Mouse (Mus musculus) hindbrain, embryonic 11.5 days (tissue): ENCODE measurements at regions not wholly inside any gene's neighbourhood (a gene's known extent, or its start where the extent isn't known, plus 50 kb on each side); places are given as distances from the start of the nearest gene placed in this dataset.

Experiments
- ATAC-seq: fragments of 200-750 bp; cut with Nextera tagmentation; 2 replicates; pipeline ENCODE4 v1.8.0; 2017; ENCODE audit warnings: mild to moderate bottlenecking, moderate TSS enrichment, moderate library complexity; ENCODE audit not compliant: low FRiP score
- DNase-seq: peaks from one replicate; pipeline ENCODE4 v3.0.0-alpha.2; 2015; ENCODE audit warnings: low spot score
- H3K27ac ChIP-seq: fragments of 300-500 bp; sonication (generic); 2 replicates; pipeline ENCODE4 v1.5.1; 2014; ENCODE audit warnings: mild to moderate bottlenecking, low read depth, low read length
- H3K27me3 ChIP-seq: fragments of 300-500 bp; sonication (generic); 2 replicates; pipeline ENCODE4 v1.6.1; 2014; ENCODE audit warnings: mild to moderate bottlenecking, low read length, moderate library complexity, mixed read lengths; ENCODE audit not compliant: control insufficient read depth, insufficient read depth
- H3K36me3 ChIP-seq: fragments of 300-500 bp; sonication (generic); 2 replicates; pipeline ENCODE4 v1.6.1; 2014; ENCODE audit warnings: mild to moderate bottlenecking, low read length, moderate library complexity, mixed read lengths; ENCODE audit not compliant: control insufficient read depth, insufficient read depth
- H3K4me1 ChIP-seq: fragments of 300-500 bp; sonication (generic); replicated peaks from 2 replicates; pipeline ENCODE4 v1.6.1; 2014; ENCODE audit warnings: low read length, mixed read lengths; ENCODE audit not compliant: control insufficient read depth, insufficient read depth
- H3K4me2 ChIP-seq: fragments of 300-500 bp; sonication (generic); replicated peaks from 2 replicates; pipeline ENCODE4 v1.6.1; 2014; ENCODE audit warnings: mild to moderate bottlenecking, low read depth, low read length
- H3K4me3 ChIP-seq: fragments of 300-500 bp; sonication (generic); 2 replicates; pipeline ENCODE4 v1.5.1; 2014; ENCODE audit warnings: low read depth, low read length
- H3K9ac ChIP-seq: fragments of 300-500 bp; sonication (generic); 2 replicates; pipeline ENCODE4 v1.6.1; 2014; ENCODE audit warnings: low read depth, low read length
- H3K9me3 ChIP-seq: fragments of 300-500 bp; sonication (generic); 2 replicates; pipeline ENCODE4 v1.6.1; 2016; ENCODE audit warnings: low read length; ENCODE audit not compliant: control insufficient read depth
- WGBS: fragments of 180-500 bp; shearing (Covaris S2); extraction: QIAGEN DNeasy Blood & Tissue Kit; methylation state at CpG from one replicate; pipeline ENCODE4 v1.1.7; 2014; 5-methylcytosine and 5-hydroxymethylcytosine counted together

- 80% methylated on average over 2 of the region's 2 CpGs for WGBS
- Histone ChIP-seq H3K9me3 (no peaks in the 10 kb centered on the region), H3K27me3 (no peaks in the 10 kb centered on the region), H3K9ac (no peak overlapping the region), H3K4me1 (no peaks in the 10 kb centered on the region), H3K4me2 (no peak overlapping the region), H3K27ac (no peak overlapping the region), H3K36me3 (no peaks in the 10 kb centered on the region), H3K4me3 (no peak overlapping the region)
- no peak for ATAC-seq
- no peak for DNase-seq
These were observed 53.6 kb upstream of the Plet1 start for GRCm38 (mm10) chr9:50440689-50441088.

- WGBS = 62% methylated on average over 23 of the region's 23 CpGs
- H3K27me3 ChIP-seq = no peaks in the 10 kb centered on the region
- no peak overlapping the region for H3K27ac ChIP-seq
- H3K9me3 ChIP-seq = no peaks in the 10 kb centered on the region
- H3K9ac ChIP-seq = no peak overlapping the region
- H3K4me3 ChIP-seq = no peak overlapping the region
- H3K4me2 ChIP-seq = no peak overlapping the region
- ATAC-seq (no peak), DNase-seq (peak; percentile 78)
- no peaks in the 10 kb centered on the region for H3K4me1 ChIP-seq
- no peaks in the 10 kb centered on the region for H3K36me3 ChIP-seq
These were observed 50.4 kb upstream of the Plet1 start for GRCm38 (mm10) chr9:50443708-50444463.
